Mouse (Mus musculus) C3H10T1/2 (cell line): ENCODE measurements around the gene Fam209. TPM values are rescaled to one million over a fixed set of nuclear protein-coding genes. Genes with fewer than 3 reads are reported as not detected.

Experiments
- polyA plus RNA-seq, 2 experiments: library from polyadenylated mRNA; unstranded; fragments of >200 nt; fragmentation: generic; extraction: Trizol; gene quantifications; one replicate each; pipeline ENCODE4 v1.2.1; 2012; ENCODE audit warnings: missing spikeins in 2 of 2

Gene Fam209
- under 1 TPM in 1 of 2 experiments, not detected in 1; 0.38 TPM for polyA plus RNA-seq

GRCm38 (mm10) chr2:172472318-172472717 lies at the start of gene Fam209:
Gene Fam209, plus strand, starts transcription at chr2:172472520.

GRCm38 (mm10) chr2:172439843-172440639 lies 32.3 kb upstream of the Fam209 start, which contains the start of gene Rtf2:
Gene Rtf2, plus strand, starts transcription at chr2:172440556.

GRCm38 (mm10) chr2:172458496-172458895 lies 13.8 kb upstream of the Fam209 start, which contains the start of gene Gcnt7:
Gene Gcnt7, minus strand, starts transcription at chr2:172458596.

Other genes starting within 250 kb of the Fam209 start
- not detected for gene Mc3r, start 224.0 kb upstream of the Fam209 start, polyA plus RNA-seq
- 1 to 10 TPM; 1.4 to 2.8 TPM for gene Fam210b, start 127.0 kb upstream of the Fam209 start, polyA plus RNA-seq
- 10 to 100 TPM; 46.9 to 54.4 TPM for gene Aurka, start 102.0 kb upstream of the Fam209 start, polyA plus RNA-seq
- gene Cstf1, start 101.8 kb upstream of the Fam209 start, polyA plus RNA-seq = 10 to 100 TPM; 22.8 to 26.5 TPM
- gene Cass4, start 78.7 kb upstream of the Fam209 start, polyA plus RNA-seq = under 1 TPM in 1 of 2 experiments, not detected in 1; 0.02 TPM
- gene Rtf2, start 32.0 kb upstream of the Fam209 start, polyA plus RNA-seq = 10 to 100 TPM; 52.3 to 57.1 TPM
- gene Gcnt7, start 13.9 kb upstream of the Fam209 start, polyA plus RNA-seq = under 1 TPM; 0.05 to 0.24 TPM
- not detected for gene Tfap2c, start 77.1 kb downstream of the Fam209 start, polyA plus RNA-seq